27 mouse cellular contexts compared by ENCODE assay signal in genomic region chr17:72546274-72546673, GRCm38 (mm10). TPM values are rescaled to one million over a fixed set of nuclear protein-coding genes. Genes with fewer than 3 reads are reported as not detected.
"Had no signal": no experiment of that assay in that cellular context is flagged by ENCODE, and none has a peak within 500 bp of the region (broad histone marks: within the 10 kb centered on the region; RNA-seq: fewer than 3 reads in every experiment).

No protein-coding gene starts in this region.

- H3K9me3 ChIP-seq: hindbrain, embryonic 13.5 days; hindbrain, embryonic 15.5 days; kidney, embryonic 15.5 days; limb, embryonic 13.5 days; limb, embryonic 15.5 days had no signal

- H3K27ac ChIP-seq: hindbrain, embryonic 13.5 days; hindbrain, embryonic 15.5 days; hindbrain, postnatal 0 days; kidney, embryonic 15.5 days; kidney, postnatal 0 days; limb, embryonic 13.5 days; limb, embryonic 15.5 days had no signal

- H3K4me2 ChIP-seq: heart, embryonic 12.5 days; hindbrain, embryonic 13.5 days; hindbrain, embryonic 15.5 days; kidney, embryonic 15.5 days; limb, embryonic 13.5 days; limb, embryonic 15.5 days had no signal

- DNase-seq: forebrain, postnatal 0 days; gastrocnemius, postnatal 14 days; gastrocnemius, postnatal 36 days; heart, adult 18-20 months; heart, postnatal 14 days; heart, postnatal 36 days; kidney, adult 11 months; kidney, adult 2 months; kidney, adult 9 months; kidney, postnatal 14 days; kidney, postnatal 36 days; layer of hippocampus, adult 9-11 months; layer of hippocampus, postnatal 36 days; left cerebral cortex, postnatal 4 days had no signal

- H3K9ac ChIP-seq: forebrain, postnatal 0 days; heart, embryonic 12.5 days; hindbrain, embryonic 13.5 days; hindbrain, embryonic 15.5 days; kidney, embryonic 15.5 days; limb, embryonic 13.5 days; limb, embryonic 15.5 days had no signal

- H3K4me3 ChIP-seq: heart, embryonic 12.5 days; hindbrain, embryonic 13.5 days; hindbrain, embryonic 15.5 days; kidney, embryonic 15.5 days; limb, embryonic 13.5 days; limb, embryonic 15.5 days had no signal

- H3K27me3 ChIP-seq: heart, embryonic 12.5 days; hindbrain, embryonic 13.5 days; hindbrain, embryonic 15.5 days; kidney, embryonic 15.5 days; limb, embryonic 13.5 days; limb, embryonic 15.5 days had no signal

- H3K4me1 ChIP-seq: heart, embryonic 12.5 days; hindbrain, embryonic 13.5 days; hindbrain, embryonic 15.5 days; kidney, embryonic 15.5 days; limb, embryonic 13.5 days; limb, embryonic 15.5 days had no signal

- ATAC-seq: forebrain, postnatal 0 days; hindbrain, postnatal 0 days; intestine, embryonic 16.5 days had no signal

- H3K36me3 ChIP-seq: heart, embryonic 12.5 days; hindbrain, embryonic 13.5 days; hindbrain, embryonic 15.5 days; kidney, embryonic 15.5 days; limb, embryonic 13.5 days; limb, embryonic 15.5 days had no signal

RNA-seq across cellular contexts. Expression of gene Alk, which starts 58.2 kb away (rescaled TPM):
- total RNA-seq: gastrocnemius, adult 18-20 months; gastrocnemius, adult 8-10 months; heart, adult 18-20 months; heart, postnatal 36 days; hematopoietic stem cell, adult 5-6 weeks; liver, adult 2 months had no signal
- polyA plus RNA-seq: liver, adult 2 months had no signal
